Mouse (Mus musculus) lung, embryonic 14.5 days (tissue): ENCODE measurements at regions not wholly inside any gene's neighbourhood (a gene's known extent, or its start where the extent isn't known, plus 50 kb on each side); places are given as distances from the start of the nearest gene placed in this dataset.

Source experiments
- ATAC-seq: fragments of 200-750 bp; cut with Nextera tagmentation; 2 replicates; pipeline ENCODE4 v1.8.0; 2017; ENCODE audit warnings: mild to moderate bottlenecking, moderate TSS enrichment, moderate library complexity; ENCODE audit not compliant: insufficient read depth
- DNase-seq: peaks from one replicate; pipeline ENCODE4 v3.0.0-alpha.2; 2015
- H3K27ac ChIP-seq: fragments of 300-500 bp; sonication (generic); 2 replicates; pipeline ENCODE4 v1.5.1; 2014; ENCODE audit warnings: low read depth, mild to moderate bottlenecking, moderate library complexity
- H3K27me3 ChIP-seq: fragments of 300-500 bp; sonication (generic); 2 replicates; pipeline ENCODE4 v1.6.1; 2014; ENCODE audit warnings: low read length, control low read depth; ENCODE audit not compliant: insufficient read depth
- H3K36me3 ChIP-seq: fragments of 300-500 bp; sonication (generic); 2 replicates; pipeline ENCODE4 v1.6.1; 2014; ENCODE audit warnings: control low read depth; ENCODE audit not compliant: insufficient read depth
- H3K4me1 ChIP-seq: fragments of 300-500 bp; sonication (generic); 2 replicates; pipeline ENCODE4 v1.6.1; 2014; ENCODE audit warnings: antibody characterized with exemption, control low read depth; ENCODE audit not compliant: insufficient read depth
- H3K4me2 ChIP-seq: fragments of 300-500 bp; sonication (generic); 2 replicates; pipeline ENCODE4 v1.6.1; 2014; ENCODE audit warnings: mild to moderate bottlenecking
- H3K4me3 ChIP-seq: fragments of 300-500 bp; sonication (generic); 2 replicates; pipeline ENCODE4 v1.5.1; 2014; ENCODE audit warnings: low read depth, low read length
- H3K9ac ChIP-seq: fragments of 300-500 bp; sonication (generic); 2 replicates; pipeline ENCODE4 v1.6.1; 2014
- H3K9me3 ChIP-seq: fragments of 300-500 bp; sonication (generic); 2 replicates; pipeline ENCODE4 v1.6.1; 2016; ENCODE audit warnings: low read depth, low read length, control low read depth
- CTCF ChIP-seq: IDR thresholded peaks from 2 replicates; pipeline ENCODE4 v1.5.1; 2016; ENCODE audit warnings: antibody characterized with exemption, low read depth
- WGBS: fragments of 180-500 bp; shearing (Covaris S2); extraction: QIAGEN DNeasy Blood & Tissue Kit; methylation state at CpG from one replicate; pipeline ENCODE4 v1.1.7; 2014; 5-methylcytosine and 5-hydroxymethylcytosine counted together

DNA sequence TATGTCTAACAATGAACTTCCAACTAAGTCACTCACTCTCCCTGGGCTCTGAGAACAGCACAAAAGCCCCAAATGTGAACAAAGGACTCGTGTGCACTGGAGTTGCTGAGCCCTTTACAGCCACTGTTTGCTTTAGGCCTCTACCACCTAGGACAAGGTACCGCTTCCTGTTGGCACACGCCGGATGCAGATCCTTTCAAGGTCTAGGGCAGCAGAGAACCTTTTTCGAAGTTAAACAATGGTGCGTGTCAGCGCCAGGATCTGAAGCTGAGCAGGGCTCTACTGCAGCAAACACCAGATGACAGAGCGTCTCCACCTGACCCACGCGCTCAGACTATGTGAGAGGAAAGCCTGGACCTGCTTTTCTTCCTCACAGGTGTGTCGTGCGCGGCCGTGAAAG, 207.0 kb upstream of the Mkln1 start:
- no peak overlapping the region for H3K4me2 ChIP-seq
- TF ChIP-seq CTCF: no peak
- ATAC-seq (0 out of 2 replicates have a peak, but pooled peaks have one; percentile 36), DNase-seq (peak; percentile 18)
- H3K4me1 ChIP-seq: no peaks in the 10 kb centered on the region
- H3K9me3 ChIP-seq: no peaks in the 10 kb centered on the region
- peak overlapping the region; percentile 67 for H3K27ac ChIP-seq
- WGBS: 68% methylated on average over 14 of the region's 14 CpGs
- H3K36me3 ChIP-seq: no peaks in the 10 kb centered on the region
- H3K27me3 ChIP-seq: no peaks in the 10 kb centered on the region
- no peak overlapping the region for H3K4me3 ChIP-seq
- H3K9ac ChIP-seq: no peak overlapping the region

DNA sequence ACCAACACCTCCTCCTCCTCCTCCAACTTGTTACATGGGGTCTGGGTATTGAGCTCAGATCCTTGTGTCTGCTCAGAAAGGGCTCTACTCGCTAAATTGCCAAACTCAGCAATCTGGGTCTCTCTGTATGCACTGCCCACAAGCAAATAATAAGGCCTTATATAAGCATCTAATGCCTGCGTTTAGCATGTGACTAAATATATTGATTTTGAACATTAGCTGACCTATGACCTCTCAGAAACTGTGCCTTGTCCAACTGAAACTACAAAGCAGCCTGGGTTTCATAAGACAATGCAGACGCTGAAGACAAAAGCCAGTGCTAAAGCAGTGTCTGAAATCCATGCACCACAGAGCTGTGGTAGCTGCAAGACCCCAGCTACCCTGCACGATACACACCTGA, 206.3 kb upstream of the Mkln1 start:
- no peaks in the 10 kb centered on the region for H3K9me3 ChIP-seq
- H3K9ac ChIP-seq: no peak overlapping the region
- H3K4me1 ChIP-seq: no peaks in the 10 kb centered on the region
- no peaks in the 10 kb centered on the region for H3K27me3 ChIP-seq
- no peak overlapping the region for H3K27ac ChIP-seq
- DNase-seq (no peak), ATAC-seq (no peak)
- no peak overlapping the region for H3K4me2 ChIP-seq
- 84% methylated on average over 4 of the region's 4 CpGs for WGBS
- H3K4me3 ChIP-seq: no peak overlapping the region
- no peaks in the 10 kb centered on the region for H3K36me3 ChIP-seq
- no peak for TF ChIP-seq CTCF

DNA sequence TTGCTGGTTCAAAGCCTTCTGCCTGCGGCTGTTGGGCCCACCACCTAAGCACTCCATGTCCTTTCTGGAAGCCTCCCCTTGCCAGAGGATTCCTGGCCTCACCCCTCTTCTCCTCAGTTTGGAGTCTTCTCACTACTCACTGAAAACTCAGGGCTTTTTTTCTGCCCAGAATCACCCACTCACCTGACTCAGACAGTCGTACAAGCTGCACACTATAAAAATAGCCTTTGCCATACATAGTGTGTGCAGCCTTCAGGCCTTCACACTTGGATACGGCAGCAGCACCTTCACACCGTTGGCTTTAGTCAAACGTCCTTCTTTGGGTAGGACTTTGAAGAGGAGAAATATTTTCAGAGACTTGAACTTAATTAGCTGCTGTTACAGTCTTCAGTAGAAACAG, 205.3 kb upstream of the Mkln1 start:
- Histone ChIP-seq H3K4me2 (no peak overlapping the region), H3K4me1 (no peaks in the 10 kb centered on the region), H3K9ac (no peak overlapping the region), H3K4me3 (no peak overlapping the region), H3K27me3 (no peaks in the 10 kb centered on the region), H3K27ac (no peak overlapping the region), H3K36me3 (no peaks in the 10 kb centered on the region), H3K9me3 (no peaks in the 10 kb centered on the region)
- DNase-seq: no peak
- TF ChIP-seq CTCF: no peak
- no peak for ATAC-seq
- 74% methylated on average over 5 of the region's 5 CpGs for WGBS

DNA sequence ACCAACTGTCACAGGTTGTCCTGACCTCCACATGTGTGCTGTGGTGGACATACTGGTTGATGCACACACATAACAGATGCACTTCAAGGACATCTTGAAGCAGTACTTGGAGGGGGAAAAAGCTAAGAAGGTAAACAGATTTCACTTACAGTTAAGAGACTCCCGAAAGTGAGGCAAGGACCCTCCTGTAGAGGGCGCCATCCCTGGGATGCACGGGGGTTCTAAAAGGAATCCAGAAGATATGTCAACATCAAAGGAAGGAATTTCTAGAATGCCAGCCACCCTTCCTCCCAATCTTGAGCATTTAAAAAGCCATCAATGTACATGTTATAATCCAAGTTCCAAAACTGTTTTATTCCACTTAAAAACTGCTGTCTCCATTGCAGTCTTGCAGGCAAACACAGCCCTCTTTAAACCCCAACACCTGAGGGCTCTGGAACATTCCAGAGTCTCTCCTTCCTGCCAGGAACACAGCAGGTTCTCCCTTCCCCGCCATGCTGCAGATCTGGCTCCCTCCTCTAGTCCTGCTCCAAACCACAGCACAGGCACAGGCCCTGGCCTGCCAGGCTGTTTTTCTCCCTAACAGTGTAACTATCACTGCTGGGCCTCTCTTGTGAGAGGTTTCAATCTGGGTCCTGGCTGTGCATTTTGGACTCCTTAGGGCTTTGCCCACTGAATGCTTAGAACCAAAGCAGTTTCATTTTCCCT, 200.8 kb upstream of the Mkln1 start:
- Histone ChIP-seq H3K9me3 (no peaks in the 10 kb centered on the region), H3K27me3 (no peaks in the 10 kb centered on the region; the same call in 1 of the 2 replicates), H3K4me3 (no peak overlapping the region), H3K36me3 (no peaks in the 10 kb centered on the region), H3K27ac (no peak overlapping the region), H3K4me2 (no peak overlapping the region), H3K4me1 (no peaks in the 10 kb centered on the region), H3K9ac (no peak overlapping the region)
- 37% methylated on average over 4 of the region's 4 CpGs for WGBS
- peak; percentile 36; the same call in 1 of the 2 replicates for TF ChIP-seq CTCF
- DNase-seq (peak; percentile 31), ATAC-seq (no peak)

DNA sequence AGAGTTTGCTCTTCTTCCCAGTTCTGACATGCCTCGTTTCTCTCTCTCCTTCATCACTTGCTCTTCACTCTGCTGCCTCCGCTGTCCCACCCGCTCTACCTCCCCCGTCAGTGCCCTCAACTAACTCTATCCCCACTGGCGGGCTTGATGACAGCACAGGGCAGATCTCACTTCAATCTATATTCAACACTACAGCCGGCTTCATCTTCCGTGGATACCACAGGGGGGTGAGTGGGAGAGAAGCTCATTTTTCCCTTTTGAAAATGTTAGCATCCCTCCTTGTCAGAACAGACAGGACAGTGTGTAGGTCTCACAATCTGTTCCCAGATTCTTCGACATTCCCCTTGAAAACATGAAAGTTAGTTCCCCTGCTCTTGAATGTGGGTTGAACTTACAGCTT, 200.2 kb upstream of the Mkln1 start:
- Histone ChIP-seq H3K27ac (no peak overlapping the region), H3K9me3 (no peaks in the 10 kb centered on the region), H3K4me2 (no peak overlapping the region), H3K4me3 (no peak overlapping the region), H3K9ac (no peak overlapping the region), H3K36me3 (no peaks in the 10 kb centered on the region), H3K27me3 (no peaks in the 10 kb centered on the region; the same call in 1 of the 2 replicates), H3K4me1 (no peaks in the 10 kb centered on the region)
- TF ChIP-seq CTCF: no peak
- DNase-seq (no peak), ATAC-seq (no peak)
- 63% methylated on average over 8 of the region's 8 CpGs for WGBS

DNA sequence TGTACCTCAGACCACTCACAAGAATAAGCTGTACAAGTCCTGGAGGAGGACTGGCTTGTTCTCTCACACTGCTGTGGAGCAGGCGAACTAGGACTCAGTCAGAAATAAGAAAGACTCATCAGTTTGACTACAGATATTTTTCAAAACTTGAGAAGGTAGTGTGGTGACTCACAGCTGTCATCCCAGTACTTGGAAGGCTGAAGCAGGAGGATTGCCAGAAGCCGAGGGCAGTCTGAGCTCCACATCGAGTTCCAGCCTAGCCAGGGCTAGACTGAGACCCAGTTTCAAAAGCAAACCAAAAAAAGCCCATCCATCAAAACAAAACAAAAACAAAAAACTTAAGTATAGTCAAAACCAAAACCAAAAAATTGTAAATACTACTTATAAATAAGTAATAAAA, 197.8 kb upstream of the Mkln1 start:
- H3K4me1 ChIP-seq: no peaks in the 10 kb centered on the region
- DNase-seq (no peak), ATAC-seq (no peak)
- no peak for TF ChIP-seq CTCF
- H3K4me2 ChIP-seq: no peak overlapping the region
- no peak overlapping the region for H3K9ac ChIP-seq
- H3K4me3 ChIP-seq: no peak overlapping the region
- no peaks in the 10 kb centered on the region for H3K9me3 ChIP-seq
- H3K36me3 ChIP-seq: no peaks in the 10 kb centered on the region
- H3K27ac ChIP-seq: no peak overlapping the region
- H3K27me3 ChIP-seq: no peaks in the 10 kb centered on the region; the same call in 1 of the 2 replicates
- WGBS: 81% methylated on average over 3 of the region's 3 CpGs

DNA sequence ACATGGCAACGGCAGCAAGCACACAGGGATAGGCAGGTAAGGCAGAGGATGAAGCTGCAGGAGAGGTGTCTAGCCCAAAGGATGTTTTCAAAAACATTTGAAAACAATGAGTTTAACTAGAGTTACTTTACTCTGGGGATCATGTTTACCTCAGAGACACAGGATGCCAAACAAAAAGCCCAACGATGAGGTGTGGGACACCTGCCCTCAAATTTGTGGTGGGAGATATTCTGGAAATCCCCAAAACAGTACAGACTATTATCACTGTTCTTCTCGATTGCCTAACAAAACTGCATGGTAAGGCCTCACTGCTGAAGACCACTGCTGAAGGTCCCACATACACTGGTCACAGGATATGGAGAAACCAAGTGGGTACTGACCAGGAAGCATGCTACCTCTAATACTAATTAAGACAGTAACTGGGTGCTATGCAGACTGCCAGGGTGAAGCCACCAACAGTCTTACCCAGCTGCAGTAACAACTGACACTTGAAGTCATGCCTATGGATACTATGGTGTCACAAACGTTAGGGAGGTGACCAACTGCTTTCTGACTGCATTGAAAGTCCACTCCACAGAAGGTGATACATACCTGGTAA, 197.1 kb upstream of the Mkln1 start:
- 79% methylated on average over 4 of the region's 4 CpGs for WGBS
- TF ChIP-seq CTCF: no peak
- Histone ChIP-seq H3K4me1 (no peaks in the 10 kb centered on the region), H3K27me3 (no peaks in the 10 kb centered on the region; the same call in 1 of the 2 replicates), H3K9ac (no peak overlapping the region), H3K36me3 (no peaks in the 10 kb centered on the region), H3K27ac (no peak overlapping the region), H3K4me3 (no peak overlapping the region), H3K9me3 (no peaks in the 10 kb centered on the region), H3K4me2 (no peak overlapping the region)
- ATAC-seq (no peak), DNase-seq (no peak)
